Mouse (Mus musculus) forebrain, embryonic 11.5 days (tissue): ENCODE measurements around the gene Sox2. TPM values are rescaled to one million over a fixed set of nuclear protein-coding genes. Genes with fewer than 3 reads are reported as not detected.

Experiments used
- ATAC-seq: fragments of 200-750 bp; cut with Nextera tagmentation; replicated peaks from 2 replicates; pipeline ENCODE4 v1.8.0; 2017; ENCODE audit warnings: moderate TSS enrichment; ENCODE audit not compliant: low FRiP score
- DNase-seq: peaks from one replicate; pipeline ENCODE4 v3.0.0-alpha.2; 2017; ENCODE audit warnings: low spot score
- H3K27ac ChIP-seq: fragments of 300-500 bp; sonication (generic); 2 replicates; pipeline ENCODE4 v1.5.1; 2014; ENCODE audit warnings: low read depth, low read length
- H3K27me3 ChIP-seq: fragments of 300-500 bp; sonication (generic); 2 replicates; pipeline ENCODE4 v1.6.1; 2014; ENCODE audit warnings: mild to moderate bottlenecking, low read length, mixed read lengths; ENCODE audit not compliant: control insufficient read depth, insufficient read depth
- H3K36me3 ChIP-seq: fragments of 300-500 bp; sonication (generic); 2 replicates; pipeline ENCODE4 v1.6.1; 2014; ENCODE audit warnings: mild to moderate bottlenecking, low read length, moderate library complexity, mixed read lengths; ENCODE audit not compliant: control insufficient read depth, insufficient read depth
- H3K4me1 ChIP-seq: fragments of 300-500 bp; sonication (generic); replicated peaks from 2 replicates; pipeline ENCODE4 v1.6.1; 2014; ENCODE audit warnings: low read length, mixed read lengths; ENCODE audit not compliant: control insufficient read depth, insufficient read depth
- H3K4me2 ChIP-seq: fragments of 300-500 bp; sonication (generic); 2 replicates; pipeline ENCODE4 v1.6.1; 2014; ENCODE audit warnings: low read depth, mild to moderate bottlenecking, low read length, moderate library complexity, mixed read lengths; ENCODE audit not compliant: severe bottlenecking
- H3K4me3 ChIP-seq: fragments of 300-500 bp; sonication (generic); 2 replicates; pipeline ENCODE4 v1.5.1; 2014; ENCODE audit warnings: low read depth, low read length
- H3K9ac ChIP-seq: fragments of 300-500 bp; sonication (generic); 2 replicates; pipeline ENCODE4 v1.6.1; 2014; ENCODE audit warnings: low read length
- H3K9me3 ChIP-seq: fragments of 300-500 bp; sonication (generic); 2 replicates; pipeline ENCODE4 v1.6.1; 2016; ENCODE audit warnings: low read length, mixed read lengths; ENCODE audit not compliant: control insufficient read depth
- WGBS: fragments of 180-500 bp; shearing (Covaris S2); extraction: QIAGEN DNeasy Blood & Tissue Kit; methylation state at CpG from one replicate; pipeline ENCODE4 v1.1.7; 2014; 5-methylcytosine and 5-hydroxymethylcytosine counted together
- polyA plus RNA-seq: library from polyadenylated mRNA; unstranded; fragments of >200 nt; fragmentation: Nextera tagmentation; extraction: Ambion mirVana; gene quantifications from 2 replicates; pipeline ENCODE4 v1.2.1, GENCODE M21; 2014

Sox2 gene
- 57.7 and 67.3 TPM in 2 replicates for polyA plus RNA-seq

DNA sequence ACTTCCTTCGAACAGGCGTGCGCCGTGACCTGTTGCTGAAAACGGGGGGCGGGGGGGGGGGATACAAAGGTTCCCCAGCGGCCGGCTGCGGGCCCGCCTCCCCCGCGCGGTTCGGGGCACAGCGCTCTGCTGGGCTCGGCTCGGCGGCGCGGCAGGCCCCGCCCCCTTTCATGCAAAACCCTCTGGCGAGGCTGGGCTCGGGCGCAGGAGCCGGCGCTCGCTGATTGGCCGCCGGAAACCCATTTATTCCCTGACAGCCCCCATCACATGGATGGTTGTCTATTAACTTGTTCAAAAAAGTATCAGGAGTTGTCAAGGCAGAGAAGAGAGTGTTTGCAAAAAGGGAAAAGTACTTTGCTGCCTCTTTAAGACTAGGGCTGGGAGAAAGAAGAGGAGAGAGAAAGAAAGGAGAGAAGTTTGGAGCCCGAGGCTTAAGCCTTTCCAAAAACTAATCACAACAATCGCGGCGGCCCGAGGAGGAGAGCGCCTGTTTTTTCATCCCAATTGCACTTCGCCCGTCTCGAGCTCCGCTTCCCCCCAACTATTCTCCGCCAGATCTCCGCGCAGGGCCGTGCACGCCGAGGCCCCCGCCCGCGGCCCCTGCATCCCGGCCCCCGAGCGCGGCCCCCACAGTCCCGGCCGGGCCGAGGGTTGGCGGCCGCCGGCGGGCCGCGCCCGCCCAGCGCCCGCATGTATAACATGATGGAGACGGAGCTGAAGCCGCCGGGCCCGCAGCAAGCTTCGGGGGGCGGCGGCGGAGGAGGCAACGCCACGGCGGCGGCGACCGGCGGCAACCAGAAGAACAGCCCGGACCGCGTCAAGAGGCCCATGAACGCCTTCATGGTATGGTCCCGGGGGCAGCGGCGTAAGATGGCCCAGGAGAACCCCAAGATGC is at the start of gene Sox2:
TSS of gene Sox2 (plus strand) at position 680 of the 895 bp plus-strand sequence.
- H3K36me3 ChIP-seq, result no peaks in the 10 kb centered on the region
- H3K9me3 ChIP-seq, result no peaks in the 10 kb centered on the region
- ATAC-seq (peak; percentile 85), DNase-seq (peak; percentile 97)
- H3K9ac ChIP-seq, result peak within 1 kb of the TSS; percentile 100
- WGBS, result under 1% methylated on average over 84 of the region's 86 CpGs
- H3K27ac ChIP-seq, result peak within 1 kb of the TSS; percentile 100
- peak within 1 kb of the TSS; percentile 71 for H3K4me3 ChIP-seq
- peak within 1 kb of the TSS; percentile 78 for H3K4me2 ChIP-seq
- peaks cover 5% of the 10 kb centered on the region; the same call in 1 of the 2 replicates for H3K4me1 ChIP-seq
- H3K27me3 ChIP-seq, result no peaks in the 10 kb centered on the region

GRCm38 (mm10) chr3:34601116-34601515 is 49.1 kb upstream of the Sox2 start:
- WGBS, result 91% methylated on average over 2 of the region's 2 CpGs
- Histone ChIP-seq H3K36me3 (no peaks in the 10 kb centered on the region), H3K27ac (no peak overlapping the region), H3K27me3 (no peaks in the 10 kb centered on the region), H3K4me3 (no peak overlapping the region), H3K9ac (no peak overlapping the region), H3K9me3 (no peaks in the 10 kb centered on the region), H3K4me1 (no peaks in the 10 kb centered on the region), H3K4me2 (no peak overlapping the region)
- DNase-seq (no peak), ATAC-seq (no peak)

DNA sequence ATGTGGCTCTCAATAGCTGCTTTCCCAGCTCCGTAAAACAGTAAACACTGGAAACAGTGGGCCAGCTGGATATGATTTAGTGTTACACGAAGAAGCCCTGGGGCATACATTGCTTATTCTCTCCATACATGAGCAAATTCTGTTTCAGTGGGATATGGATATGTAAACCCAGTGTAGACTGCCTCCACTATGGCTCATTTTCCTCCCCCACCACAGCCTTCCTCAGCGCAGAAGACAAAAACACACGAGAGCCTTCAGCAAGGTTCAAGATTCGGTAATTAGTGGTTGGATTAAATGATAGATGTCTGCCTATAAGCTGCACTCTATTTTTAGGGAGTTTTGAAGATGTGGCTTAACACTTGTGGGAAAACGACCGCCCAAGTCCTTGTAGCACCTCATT is 36.1 kb upstream of the Sox2 start:
- DNase-seq, result no peak
- ATAC-seq, result no peak
- Histone ChIP-seq H3K4me1 (no peaks in the 10 kb centered on the region), H3K4me3 (no peak overlapping the region), H3K9ac (no peak overlapping the region), H3K27ac (no peak overlapping the region), H3K36me3 (peaks cover 4% of the 10 kb centered on the region; the same call in 1 of the 2 replicates), H3K9me3 (no peaks in the 10 kb centered on the region), H3K4me2 (no peak overlapping the region), H3K27me3 (no peaks in the 10 kb centered on the region)
- 81% methylated on average over 7 of the region's 7 CpGs for WGBS

DNA sequence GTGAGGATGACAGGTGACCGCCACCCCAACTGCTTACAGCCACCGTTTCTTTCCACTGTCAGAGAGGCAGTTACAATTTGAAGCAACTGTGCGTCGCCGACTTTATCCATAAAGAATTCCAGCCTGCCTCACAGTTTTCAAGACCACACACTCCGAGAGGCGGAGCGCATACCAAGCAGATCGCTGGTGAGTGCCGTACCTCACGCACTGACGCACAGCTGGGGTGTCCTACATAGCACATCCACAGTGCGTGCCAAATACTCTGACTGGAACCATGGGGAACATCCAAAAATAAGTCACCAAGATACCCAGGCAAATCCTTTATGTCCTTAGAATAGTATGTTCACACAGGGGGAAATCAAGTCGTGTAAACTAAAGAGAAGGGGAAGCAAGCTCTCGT is 34.7 kb upstream of the Sox2 start:
- Histone ChIP-seq H3K4me2 (no peak overlapping the region), H3K4me3 (no peak overlapping the region), H3K4me1 (no peaks in the 10 kb centered on the region), H3K9ac (no peak overlapping the region), H3K27me3 (no peaks in the 10 kb centered on the region), H3K27ac (no peak overlapping the region), H3K9me3 (no peaks in the 10 kb centered on the region), H3K36me3 (peaks cover 4% of the 10 kb centered on the region; the same call in 1 of the 2 replicates)
- ATAC-seq (no peak), DNase-seq (no peak)
- WGBS, result 78% methylated on average over 15 of the region's 15 CpGs

DNA sequence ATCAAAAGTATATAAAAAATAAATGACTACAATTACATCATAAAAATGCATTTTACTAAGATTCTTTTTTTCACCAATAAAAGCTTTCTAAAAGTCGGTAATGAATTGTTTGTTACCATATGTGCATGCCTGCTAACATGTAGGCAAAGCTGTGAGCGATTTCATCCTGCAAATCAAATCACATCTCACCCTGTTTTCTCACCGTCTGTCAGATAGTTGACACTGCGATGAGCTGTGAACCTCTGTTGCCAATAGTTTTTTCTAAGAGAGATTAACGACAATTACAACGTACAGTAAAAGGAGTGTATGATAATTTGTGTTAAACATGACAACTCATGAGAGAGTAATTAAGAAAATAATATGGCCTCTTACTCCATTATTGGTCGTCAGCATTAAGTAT is 31.3 kb upstream of the Sox2 start:
- no peak overlapping the region for H3K27ac ChIP-seq
- peaks cover 4% of the 10 kb centered on the region; the same call in 1 of the 2 replicates for H3K36me3 ChIP-seq
- ATAC-seq (no peak), DNase-seq (no peak)
- WGBS, result 80% methylated on average over 7 of the region's 7 CpGs
- H3K9ac ChIP-seq, result no peak overlapping the region
- no peaks in the 10 kb centered on the region for H3K4me1 ChIP-seq
- no peaks in the 10 kb centered on the region for H3K27me3 ChIP-seq
- H3K4me2 ChIP-seq, result no peak overlapping the region
- H3K9me3 ChIP-seq, result no peaks in the 10 kb centered on the region
- H3K4me3 ChIP-seq, result no peak overlapping the region

- Histone ChIP-seq H3K4me3 (no peak overlapping the region), H3K9me3 (no peaks in the 10 kb centered on the region), H3K9ac (no peak overlapping the region), H3K27me3 (no peaks in the 10 kb centered on the region), H3K4me2 (no peak overlapping the region), H3K4me1 (no peaks in the 10 kb centered on the region), H3K27ac (no peak overlapping the region), H3K36me3 (peaks cover 4% of the 10 kb centered on the region; the same call in 1 of the 2 replicates)
- 75% methylated on average over 4 of the region's 4 CpGs for WGBS
- ATAC-seq, result no peak
- DNase-seq, result no peak
Observed at GRCm38 (mm10) chr3:34620121-34620520, 30.1 kb upstream of the Sox2 start.

GRCm38 (mm10) chr3:34624721-34625270 is 25.4 kb upstream of the Sox2 start:
- no peaks in the 10 kb centered on the region for H3K27me3 ChIP-seq
- 91% methylated on average over 16 of the region's 16 CpGs for WGBS
- H3K36me3 ChIP-seq, result peaks cover 2% of the 10 kb centered on the region; the same call in 1 of the 2 replicates
- H3K9ac ChIP-seq, result no peak overlapping the region
- H3K4me3 ChIP-seq, result no peak overlapping the region
- no peaks in the 10 kb centered on the region for H3K9me3 ChIP-seq
- no peak overlapping the region for H3K4me2 ChIP-seq
- H3K4me1 ChIP-seq, result no peaks in the 10 kb centered on the region
- DNase-seq (no peak), ATAC-seq (no peak)
- no peak overlapping the region for H3K27ac ChIP-seq

DNA sequence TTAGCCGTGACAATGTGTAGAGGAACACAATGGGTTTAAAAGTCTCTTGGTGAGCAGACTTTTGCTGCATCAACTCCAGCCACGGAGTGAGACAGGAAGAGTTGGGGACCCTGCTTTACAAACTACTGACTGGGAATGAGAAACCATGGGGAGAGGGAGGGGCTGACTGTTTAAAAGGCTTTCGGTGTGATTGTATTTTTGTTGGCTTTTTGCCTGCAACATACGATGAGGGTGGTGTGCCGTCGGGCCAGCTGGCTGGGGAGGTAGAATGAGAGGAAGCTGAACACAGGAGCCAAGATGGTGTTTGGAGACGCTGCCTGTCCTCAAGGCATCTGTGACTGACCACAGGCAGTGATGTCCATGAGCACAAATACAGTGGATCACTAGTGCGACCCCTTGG is 23.7 kb upstream of the Sox2 start:
- no peaks in the 10 kb centered on the region for H3K4me1 ChIP-seq
- H3K4me3 ChIP-seq, result no peak overlapping the region
- DNase-seq, result no peak
- ATAC-seq, result no peak
- no peak overlapping the region for H3K4me2 ChIP-seq
- no peak overlapping the region for H3K9ac ChIP-seq
- H3K36me3 ChIP-seq, result peaks cover 2% of the 10 kb centered on the region; the same call in 1 of the 2 replicates
- no peaks in the 10 kb centered on the region for H3K27me3 ChIP-seq
- H3K9me3 ChIP-seq, result no peaks in the 10 kb centered on the region
- no peak overlapping the region for H3K27ac ChIP-seq
- 84% methylated on average over 8 of the region's 8 CpGs for WGBS
